In the genomic region with DNA sequence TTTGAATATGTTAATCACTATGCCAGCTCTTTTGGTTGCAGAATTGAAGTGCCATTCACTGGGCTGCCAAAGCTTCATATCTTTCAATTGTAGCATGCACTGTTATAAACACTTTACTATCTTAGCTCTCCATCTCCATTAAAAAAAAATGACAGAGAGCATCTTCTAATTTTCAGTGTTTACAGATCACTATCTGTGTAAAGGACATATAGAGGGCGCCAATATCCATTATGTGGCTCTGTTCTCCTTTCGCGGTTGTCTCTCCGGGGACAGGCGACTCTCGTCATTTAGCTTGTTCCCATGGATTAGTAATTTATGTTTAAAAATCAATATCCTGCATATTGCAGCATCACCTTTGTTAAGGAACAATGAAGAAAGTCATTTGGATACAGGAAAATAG, we compare ENCODE assay signal across 31 mouse cellular contexts.
"Had no signal": no experiment of that assay in that cellular context is flagged by ENCODE, and none has a peak within 500 bp of the region (broad histone marks: within the 10 kb centered on the region; RNA-seq: fewer than 3 reads in every experiment).

No protein-coding gene starts in this region.

- H3K27ac ChIP-seq: left cerebral cortex, adult 2 months; limb, embryonic 10.5 days; limb, embryonic 12.5 days; limb, embryonic 13.5 days; limb, embryonic 15.5 days; liver, embryonic 12.5 days; liver, embryonic 13.5 days; liver, embryonic 14.5 days; liver, embryonic 15.5 days; lung, embryonic 15.5 days; macrophage; midbrain, embryonic 10.5 days; midbrain, embryonic 12.5 days; midbrain, embryonic 13.5 days; midbrain, embryonic 15.5 days; neural tube, embryonic 12.5 days had no signal

- H3K9ac ChIP-seq: limb, embryonic 12.5 days; limb, embryonic 13.5 days; limb, embryonic 15.5 days; liver, embryonic 12.5 days; liver, embryonic 13.5 days; liver, embryonic 14.5 days; liver, embryonic 15.5 days; liver, postnatal 0 days; lung, embryonic 14.5 days; lung, embryonic 15.5 days; midbrain, embryonic 12.5 days; midbrain, embryonic 13.5 days; midbrain, embryonic 15.5 days; neural tube, embryonic 12.5 days had no signal

- H3K4me3 ChIP-seq: left cerebral cortex, adult 2 months; limb, embryonic 10.5 days; limb, embryonic 12.5 days; limb, embryonic 13.5 days; limb, embryonic 15.5 days; liver, embryonic 12.5 days; liver, embryonic 13.5 days; liver, embryonic 15.5 days; lung, embryonic 15.5 days; megakaryocyte, embryonic 14.5 days; midbrain, embryonic 10.5 days; midbrain, embryonic 12.5 days; midbrain, embryonic 13.5 days; midbrain, embryonic 15.5 days; myocyte; neural tube, embryonic 12.5 days had no signal

- DNase-seq: left cerebral cortex, postnatal 4 days; liver; liver, embryonic 13.5 days; liver, postnatal 0 days; lung, adult 18-20 months; lung, adult 2 months; lung, embryonic 14.5 days; lung, postnatal 10 days; lung, postnatal 14 days; lung, postnatal 36 days; lung, postnatal 4 days; midbrain, embryonic 14.5 days had no signal

- H3K27me3 ChIP-seq: limb, embryonic 12.5 days; limb, embryonic 13.5 days; limb, embryonic 15.5 days; liver, embryonic 12.5 days; liver, embryonic 13.5 days; liver, embryonic 15.5 days; lung, embryonic 15.5 days; megakaryocyte, embryonic 14.5 days; midbrain, embryonic 12.5 days; midbrain, embryonic 13.5 days; midbrain, embryonic 15.5 days; neural tube, embryonic 12.5 days had no signal

- H3K9me3 ChIP-seq: limb, embryonic 10.5 days; limb, embryonic 12.5 days; limb, embryonic 13.5 days; limb, embryonic 15.5 days; liver, embryonic 12.5 days; liver, embryonic 13.5 days; liver, embryonic 15.5 days; lung, embryonic 15.5 days; midbrain, embryonic 10.5 days; midbrain, embryonic 12.5 days; midbrain, embryonic 13.5 days; midbrain, embryonic 15.5 days; neural tube, embryonic 12.5 days had no signal

- H3K4me2 ChIP-seq: limb, embryonic 12.5 days; limb, embryonic 13.5 days; limb, embryonic 15.5 days; liver, embryonic 11.5 days; liver, embryonic 12.5 days; liver, embryonic 13.5 days; liver, embryonic 15.5 days; lung, embryonic 14.5 days; lung, embryonic 15.5 days; midbrain, embryonic 12.5 days; midbrain, embryonic 13.5 days; midbrain, embryonic 15.5 days; neural tube, embryonic 12.5 days had no signal

- ATAC-seq: liver, embryonic 12.5 days; liver, postnatal 0 days; lung, postnatal 0 days; midbrain, embryonic 13.5 days; midbrain, embryonic 15.5 days had no signal

- H3K4me1 ChIP-seq: limb, embryonic 10.5 days; limb, embryonic 12.5 days; limb, embryonic 13.5 days; limb, embryonic 15.5 days; liver, embryonic 12.5 days; liver, embryonic 13.5 days; liver, embryonic 15.5 days; lung, embryonic 15.5 days; megakaryocyte, embryonic 14.5 days; midbrain, embryonic 10.5 days; midbrain, embryonic 12.5 days; midbrain, embryonic 13.5 days; midbrain, embryonic 15.5 days; neural tube, embryonic 12.5 days had no signal

- H3K36me3 ChIP-seq: limb, embryonic 10.5 days; limb, embryonic 12.5 days; limb, embryonic 13.5 days; limb, embryonic 15.5 days; liver, embryonic 12.5 days; liver, embryonic 13.5 days; liver, embryonic 15.5 days; lung, embryonic 15.5 days; midbrain, embryonic 10.5 days; midbrain, embryonic 12.5 days; midbrain, embryonic 13.5 days; midbrain, embryonic 15.5 days; neural tube, embryonic 12.5 days had no signal
